Comparison of ENCODE assay signal across 9 mouse cellular contexts in genomic region chr7:120727581-120727980, GRCm38 (mm10). TPM values are rescaled to one million over a fixed set of nuclear protein-coding genes. Genes with fewer than 3 reads are reported as not detected.
DNase-seq lines count a peak whose midpoint lies in the region; TF ChIP-seq lines count a peak whose summit lies in the region.
"Had no signal": no experiment of that assay in that cellular context is flagged by ENCODE, and none has a peak within 500 bp of the region (broad histone marks: within the 10 kb centered on the region; RNA-seq: fewer than 3 reads in every experiment).

No protein-coding gene starts in this region.

- 83% methylated on average over 3 of the region's 3 CpGs for WGBS in small intestine, adult 2 months

- peak; percentile 86 for TF ChIP-seq CTCF in left cerebral cortex, adult 2 months (IDR thresholded peaks at IDR 0.05)
- peak; percentile 63; the same call in 1 of the 2 replicates for TF ChIP-seq CTCF in small intestine, adult 2 months (IDR thresholded peaks at IDR 0.05; ENCODE audit: extremely low read depth, insufficient read length, insufficient replicate concordance, low read depth, low read length)

- DNase-seq in cerebellum, adult 8-10 months, result peak; percentile 24
- DNase-seq in cerebellum, adult 11-12 months, result no peak
- peak; percentile 53 to 59 for DNase-seq in right cerebral cortex, adult 2 months (ENCODE audit: low spot score in 2 of 2)
- DNase-seq in right cerebral cortex, postnatal 36 days (ENCODE audit: low spot score in 2 of 2), result no peak
- DNase-seq in cerebellum, postnatal 36 days, result peak; percentile 17 to 21
- peak in 1 of 2 experiments; percentile 39 for DNase-seq in left cerebral cortex, adult 2 months (ENCODE audit: extremely low spot score in 1 of 2, low spot score in 2 of 2)
- DNase-seq in urinary bladder, postnatal 4 days (ENCODE audit: low spot score in 2 of 2), result no peak

- intact Hi-C loops in left cerebral cortex, adult 2 months (cut with DNase I), result loop anchor here (2.0 kb wide), 1 partner anchor 57 kb away; the partner anchor contains the start of gene Pdzd9

- H3K4me3 ChIP-seq in left cerebral cortex, adult 2 months, result no peak overlapping the region
- no peak overlapping the region for H3K4me3 ChIP-seq in small intestine, adult 2 months (ENCODE audit: low read depth, low read length)

- no peaks in the 10 kb centered on the region for H3K4me1 ChIP-seq in small intestine, adult 2 months (ENCODE audit: control insufficient read depth, insufficient read depth, insufficient read length, low read length)

- H3K27me3 ChIP-seq in small intestine, adult 2 months (ENCODE audit: control insufficient read depth, insufficient read depth, low read length), result no peaks in the 10 kb centered on the region

- no peaks in the 10 kb centered on the region for H3K36me3 ChIP-seq in small intestine, adult 2 months (ENCODE audit: control insufficient read depth, insufficient read depth, low read length)

- TF ChIP-seq POLR2A in small intestine, adult 2 months (IDR thresholded peaks at IDR 0.05; ENCODE audit: low read depth, low read length), result no peak

- no peak overlapping the region for H3K27ac ChIP-seq in left cerebral cortex, adult 2 months
- H3K27ac ChIP-seq in small intestine, adult 2 months (ENCODE audit: insufficient read depth, low read depth, low read length), result no peak overlapping the region

RNA-seq across cellular contexts. Expression of gene Vwa3a, which starts 11.5 kb away (rescaled TPM):
- 10 to 100 TPM; 12.7 to 14.8 TPM for total RNA-seq in left cerebral cortex, adult 2 months (2021)
- polyA plus RNA-seq in small intestine, adult 2 months (2012; rRNA removed), result 0.03 TPM in 1 of 2 replicates, not detected in the other

RNA-seq across cellular contexts. Expression of gene Mosmo, which starts 50.2 kb away (rescaled TPM):
- total RNA-seq in left cerebral cortex, adult 2 months (2021), result 10 to 100 TPM; 71.2 to 82.8 TPM
- 3.8 and 5.3 TPM in 2 replicates for polyA plus RNA-seq in small intestine, adult 2 months (2012; rRNA removed)

RNA-seq across cellular contexts. Expression of gene Pdzd9, which starts 57.4 kb away (rescaled TPM):
- total RNA-seq in left cerebral cortex, adult 2 months (2021), result not detected
- not detected in 2 replicates for polyA plus RNA-seq in small intestine, adult 2 months (2012; rRNA removed)
- total RNA-seq: left cerebral cortex, postnatal 36 days had no signal

Comparison
In these comparisons a context has a peak if more than half of its experiments do, and no peak if none do; other contexts are left out.
1. DNase-seq: peak in cerebellum, adult 8-10 months (single experiment), right cerebral cortex, adult 2 months (2 of 2) and cerebellum, postnatal 36 days (2 of 2); none in cerebellum, adult 11-12 months (single experiment), right cerebral cortex, postnatal 36 days (0 of 2) and urinary bladder, postnatal 4 days (0 of 2).